Mouse (Mus musculus): ENCODE measurements around the gene Mtrex. TPM values are rescaled to one million over a fixed set of nuclear protein-coding genes. Genes with fewer than 3 reads are reported as not detected.

Gene Mtrex
- total and polyA plus RNA-seq, 3 experiments, result 57.4 to 96.5 (median 62.2) TPM

- Histone ChIP-seq H3K79me2 (ENCODE audit: control insufficient read depth, insufficient read depth, low read length, poor library complexity) (no peaks in the 10 kb centered on the region), H3K9ac (ENCODE audit: control insufficient read depth, low read depth, low read length, poor library complexity, severe bottlenecking) (no peak overlapping the region), H3K27me3 (ENCODE audit: control insufficient read depth in 1 of 2, insufficient read depth in 2 of 2, low read length in 2 of 2) (peaks cover 7 to 9% of the 10 kb centered on the region in 2 experiments), H3K36me3 (ENCODE audit: control insufficient read depth in 1 of 2, insufficient read depth in 2 of 2, low read length in 2 of 2) (no peaks in the 10 kb centered on the region), H3K27ac (ENCODE audit: control insufficient read depth, low read depth, low read length) (no peak overlapping the region), H3K9me3 (replicated peaks; ENCODE audit: insufficient read depth, low read length) (no peaks in the 10 kb centered on the region), H3K4me3 (ENCODE audit: control insufficient read depth in 1 of 2, insufficient read depth in 1 of 2, low read depth in 2 of 2, low read length in 2 of 2) (no peak overlapping the region), H3K4me1 (ENCODE audit: control insufficient read depth in 1 of 2, insufficient read depth in 2 of 2, low read length in 2 of 2) (no peaks in the 10 kb centered on the region)
- TF ChIP-seq HCFC1 (IDR thresholded peaks at IDR 0.05; ENCODE audit: low read depth, low read length), result no peak
- TF ChIP-seq JUND (IDR thresholded peaks at IDR 0.05; ENCODE audit: low read depth, low read length), result no peak
- no peak for TF ChIP-seq KAT2A (conservative IDR thresholded peaks at IDR 0.05; ENCODE audit: low read depth, low read length)
- no peak for TF ChIP-seq MAFK (IDR thresholded peaks at IDR 0.05; ENCODE audit: borderline replicate concordance, low read depth, low read length)
- TF ChIP-seq ZKSCAN1 (IDR thresholded peaks at IDR 0.05; ENCODE audit: low read depth, low read length), result no peak
- no peak for TF ChIP-seq MAZ (IDR thresholded peaks at IDR 0.05; ENCODE audit: low read depth, low read length)
- no peak for TF ChIP-seq ELF1 (IDR thresholded peaks at IDR 0.05; ENCODE audit: low read depth, low read length)
- no peak for TF ChIP-seq UBTF (IDR thresholded peaks at IDR 0.05; ENCODE audit: borderline replicate concordance, insufficient read depth, low read depth, low read length)
- TF ChIP-seq MXI1 (IDR thresholded peaks at IDR 0.05; ENCODE audit: low read depth, low read length), result no peak
- no peak for TF ChIP-seq GABPA (IDR thresholded peaks at IDR 0.05; ENCODE audit: low read depth, low read length)
- no peak for TF ChIP-seq ZC3H11A (IDR thresholded peaks at IDR 0.05; ENCODE audit: low read depth, low read length)
- no peak for TF ChIP-seq CHD1 (IDR thresholded peaks at IDR 0.05; ENCODE audit: low read depth, low read length)
- no peak for TF ChIP-seq TBP (IDR thresholded peaks at IDR 0.05; ENCODE audit: low read depth, low read length)
- DNase-seq (ENCODE audit: low read depth, low spot score), result no peak
Measured at GRCm38 (mm10) chr13:112825479-112825878, 101.7 kb downstream of the Mtrex start.

DNA sequence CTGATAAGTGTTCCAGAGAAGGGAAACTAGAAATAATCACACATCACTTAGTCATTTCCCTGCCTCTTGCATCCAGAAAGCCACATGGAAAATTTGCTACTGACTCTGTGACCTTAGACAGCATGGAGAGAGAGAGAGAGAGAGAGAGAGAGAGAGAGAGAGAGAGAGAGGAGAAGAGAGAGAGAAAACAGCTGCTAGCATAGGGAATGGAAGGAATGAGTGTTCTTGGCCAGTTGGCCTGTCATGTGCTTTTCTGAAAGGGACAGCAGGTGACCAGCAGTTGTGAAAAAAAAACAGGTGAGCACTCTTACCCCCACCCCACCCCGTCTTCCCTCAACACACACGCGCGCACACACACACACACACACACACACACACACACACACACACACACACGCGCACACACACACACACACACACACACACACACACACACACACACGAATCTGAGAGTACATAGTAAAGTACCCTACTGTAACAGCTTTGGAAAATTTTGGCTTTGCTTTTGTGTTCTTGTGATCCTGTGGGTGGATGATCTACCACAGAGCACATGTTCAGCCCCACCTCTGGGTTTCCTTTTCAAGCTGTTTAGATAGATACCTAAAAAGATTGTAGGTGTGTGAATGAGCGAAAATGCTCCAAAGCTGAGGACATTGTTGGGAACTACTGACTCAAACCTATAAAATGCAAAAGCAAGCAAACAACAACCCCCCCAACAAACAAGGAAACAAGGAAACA is 103.1 kb downstream of the Mtrex start:
- TF ChIP-seq E2F4 (IDR thresholded peaks at IDR 0.05; ENCODE audit: borderline replicate concordance, low read depth, low read length) (no peak), SIN3A (IDR thresholded peaks at IDR 0.05; ENCODE audit: low read length) (no peak), HCFC1 (IDR thresholded peaks at IDR 0.05; ENCODE audit: low read depth, low read length) (no peak), RAD21 (IDR thresholded peaks at IDR 0.05; ENCODE audit: low read depth, low read length) (no peak), MXI1 (IDR thresholded peaks at IDR 0.05; ENCODE audit: low read depth, low read length) (no peak), UBTF (IDR thresholded peaks at IDR 0.05; ENCODE audit: borderline replicate concordance, insufficient read depth, low read depth, low read length) (no peak), GATA1 (IDR thresholded peaks at IDR 0.05; ENCODE audit: low read depth, low read length) (no peak)
- Histone ChIP-seq H3K27ac (ENCODE audit: control insufficient read depth, low read depth, low read length) (no peak overlapping the region), H3K27me3 (ENCODE audit: control insufficient read depth in 1 of 2, insufficient read depth in 2 of 2, low read length in 2 of 2) (peaks cover 3 to 5% of the 10 kb centered on the region in 2 experiments; a peak in 3 of 4 replicates), H3K9me3 (replicated peaks; ENCODE audit: insufficient read depth, low read length) (no peaks in the 10 kb centered on the region), H3K79me2 (ENCODE audit: control insufficient read depth, insufficient read depth, low read length, poor library complexity) (no peaks in the 10 kb centered on the region), H3K9ac (ENCODE audit: control insufficient read depth, low read depth, low read length, poor library complexity, severe bottlenecking) (no peak overlapping the region), H3K36me3 (ENCODE audit: control insufficient read depth in 1 of 2, insufficient read depth in 2 of 2, low read length in 2 of 2) (no peaks in the 10 kb centered on the region), H3K4me1 (ENCODE audit: control insufficient read depth in 1 of 2, insufficient read depth in 2 of 2, low read length in 2 of 2) (no peaks in the 10 kb centered on the region), H3K4me3 (ENCODE audit: control insufficient read depth in 1 of 2, insufficient read depth in 1 of 2, low read depth in 2 of 2, low read length in 2 of 2) (no peak overlapping the region)
- no peak for DNase-seq (ENCODE audit: low read depth, low spot score)

Measured in MEL (cell line).